Mouse (Mus musculus): ENCODE data around the gene Opa3.

The Opa3 gene

GRCm38 (mm10) chr7:19227883-19228792 is at the start of gene Opa3:
Opa3 (plus strand) TSS chr7:19228334.
- DNase-seq (ENCODE audit: low read depth, low spot score): peak; percentile 100

- peak; percentile 83 for DNase-seq (ENCODE audit: low read depth, low spot score)
Observed at GRCm38 (mm10) chr7:19178443-19179092, 49.6 kb upstream of the Opa3 start.

- peak; percentile 83 for DNase-seq (ENCODE audit: low read depth, low spot score)
Observed at GRCm38 (mm10) chr7:19179173-19179572, 49.0 kb upstream of the Opa3 start.

DNA sequence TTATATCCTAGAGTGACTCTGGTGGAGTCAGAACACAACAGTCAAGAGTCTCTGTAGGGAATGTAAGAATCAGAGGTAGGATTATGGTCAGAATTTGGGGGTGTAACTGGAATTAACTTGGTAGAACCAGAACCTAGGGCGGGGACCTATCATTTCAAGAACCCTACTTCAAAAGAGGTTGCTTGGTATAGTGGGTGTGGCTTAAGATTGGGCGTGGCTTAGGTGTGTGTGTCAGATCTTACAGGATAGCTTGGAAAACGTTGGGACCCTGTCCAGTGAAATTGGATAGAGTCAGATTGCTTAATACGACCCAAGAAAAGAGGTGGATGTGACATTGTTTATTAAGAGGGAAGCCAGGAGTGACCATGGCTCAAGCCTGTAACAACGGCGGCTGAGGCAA is 48.2 kb upstream of the Opa3 start:
- DNase-seq (ENCODE audit: low read depth, low spot score): peak; percentile 74

DNA sequence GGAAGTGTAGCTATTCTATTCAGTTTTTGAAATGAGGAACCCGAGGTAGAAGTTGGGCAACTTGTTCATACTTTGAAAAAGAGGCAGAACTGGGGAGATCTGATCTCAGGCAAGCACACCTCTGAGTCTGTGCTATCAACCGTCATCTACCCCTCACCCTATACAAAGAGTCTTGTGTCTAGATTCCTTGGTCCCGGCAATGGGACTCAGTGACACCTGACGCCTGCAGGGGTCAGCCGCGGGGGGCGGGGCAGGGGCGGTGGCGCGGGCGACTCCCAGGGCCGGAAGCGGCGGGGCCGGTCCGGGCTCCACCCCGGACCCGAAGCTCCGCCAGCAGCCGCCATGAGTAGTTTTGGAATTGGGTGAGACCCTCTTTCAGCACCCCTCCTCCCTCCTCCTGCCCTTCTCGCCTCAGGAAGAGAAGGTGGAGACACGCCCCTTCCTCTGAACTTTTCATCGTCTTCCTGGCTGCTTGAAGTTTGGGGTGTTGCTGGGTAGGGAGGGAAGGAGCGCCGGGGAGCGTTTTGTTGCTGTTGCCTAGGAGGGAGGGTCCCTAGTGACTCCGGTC is 47.2 kb upstream of the Opa3 start:
- DNase-seq (ENCODE audit: low read depth, low spot score): peak; percentile 85

GRCm38 (mm10) chr7:19184250-19184649 is 43.9 kb upstream of the Opa3 start:
- no peak for DNase-seq (ENCODE audit: low read depth, low spot score)

- DNase-seq (ENCODE audit: low read depth, low spot score): no peak
Observed at GRCm38 (mm10) chr7:19184758-19185157, 43.4 kb upstream of the Opa3 start.

DNA sequence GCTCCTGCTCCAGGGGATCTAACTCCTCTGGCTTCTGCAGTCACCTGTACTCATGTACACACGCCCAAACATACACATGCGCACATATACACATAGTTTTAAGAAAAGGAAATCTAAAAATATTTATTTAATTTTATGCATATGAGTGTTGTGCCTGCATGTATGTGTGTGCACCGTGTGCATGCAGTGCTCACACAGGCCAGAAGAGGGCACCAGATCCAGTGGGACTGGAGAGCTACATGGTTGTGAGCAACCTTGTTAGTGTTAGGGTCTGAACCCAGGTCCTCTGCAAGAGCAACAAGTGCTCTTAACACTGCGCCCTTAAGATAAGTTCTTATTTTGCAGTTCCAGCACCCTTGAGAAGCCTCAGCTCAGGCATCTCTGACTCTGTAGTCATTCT is 33.5 kb upstream of the Opa3 start:
- peak; percentile 70 for DNase-seq (ENCODE audit: low read depth, low spot score)

- peak; percentile 88 for DNase-seq (ENCODE audit: low read depth, low spot score)
Observed at GRCm38 (mm10) chr7:19196676-19197075, 31.5 kb upstream of the Opa3 start.

GRCm38 (mm10) chr7:19197985-19198384 is 30.1 kb upstream of the Opa3 start:
- DNase-seq (ENCODE audit: low read depth, low spot score): peak; percentile 75

GRCm38 (mm10) chr7:19201660-19202059 is 26.5 kb upstream of the Opa3 start:
- DNase-seq (ENCODE audit: low read depth, low spot score): no peak

- DNase-seq (ENCODE audit: low read depth, low spot score): peak; percentile 97
Observed at GRCm38 (mm10) chr7:19202065-19202850, 25.9 kb upstream of the Opa3 start.

DNA sequence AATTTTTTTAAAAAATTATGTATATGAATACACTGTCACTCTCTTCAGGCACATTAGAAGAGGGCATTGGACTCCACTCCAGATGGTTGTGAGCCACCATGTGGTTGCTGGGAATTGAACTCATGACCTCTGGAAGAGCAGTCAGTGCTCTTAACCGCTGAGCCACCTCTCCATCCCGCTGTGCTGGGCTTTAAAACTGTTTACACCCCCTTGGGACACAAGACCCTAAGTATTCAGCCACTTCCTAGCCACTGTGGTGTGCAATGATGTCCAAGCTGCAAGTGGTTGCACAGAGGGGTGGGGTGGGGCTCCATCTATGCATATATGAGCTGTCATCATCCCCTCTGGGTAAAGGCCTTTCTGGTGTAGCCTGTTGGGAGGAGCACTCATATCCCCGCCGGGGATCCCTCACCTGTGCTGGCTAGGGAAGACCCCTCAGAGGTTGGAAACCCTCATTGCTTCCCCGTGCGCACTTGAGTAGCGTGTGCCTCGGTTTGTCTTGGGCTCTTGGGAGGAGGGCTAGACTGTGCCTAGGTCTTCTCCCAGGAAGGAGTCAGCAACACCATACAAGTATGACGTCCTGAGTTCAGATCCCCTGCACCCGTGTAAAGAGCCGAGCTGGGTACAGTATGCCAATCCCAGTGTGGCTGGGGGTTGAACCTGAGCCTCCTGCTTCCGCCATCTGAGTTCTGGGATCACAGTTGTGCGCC is 19.8 kb upstream of the Opa3 start:
- DNase-seq (ENCODE audit: low read depth, low spot score): peak; percentile 69

DNA sequence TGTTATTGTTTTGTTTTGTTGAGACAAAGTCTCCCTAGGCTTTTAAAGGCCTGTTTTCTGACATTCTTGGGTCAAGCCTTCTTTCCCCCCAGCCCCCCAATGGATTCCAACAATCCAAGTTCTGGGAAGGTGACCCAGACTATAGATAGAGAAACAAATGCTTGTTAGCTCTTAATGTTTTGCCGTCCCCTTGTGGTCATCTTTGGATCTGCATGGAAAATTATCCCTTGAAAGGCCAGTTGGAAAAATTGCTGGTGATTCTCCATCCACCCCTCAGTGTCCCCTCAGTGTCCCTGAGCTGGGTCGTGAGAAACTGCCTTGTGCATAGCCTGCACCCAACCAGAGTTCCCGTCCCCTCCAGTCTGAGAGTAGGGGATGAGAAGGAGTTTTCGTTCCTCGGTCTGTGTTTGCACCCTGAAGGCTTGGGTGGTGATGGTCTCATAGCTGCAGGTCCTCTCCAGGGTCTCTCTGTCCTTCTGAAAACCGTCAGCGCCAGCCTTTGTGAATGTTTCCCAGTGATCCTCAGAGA is 19.1 kb upstream of the Opa3 start:
- peak; percentile 77 for DNase-seq (ENCODE audit: low read depth, low spot score)

DNA sequence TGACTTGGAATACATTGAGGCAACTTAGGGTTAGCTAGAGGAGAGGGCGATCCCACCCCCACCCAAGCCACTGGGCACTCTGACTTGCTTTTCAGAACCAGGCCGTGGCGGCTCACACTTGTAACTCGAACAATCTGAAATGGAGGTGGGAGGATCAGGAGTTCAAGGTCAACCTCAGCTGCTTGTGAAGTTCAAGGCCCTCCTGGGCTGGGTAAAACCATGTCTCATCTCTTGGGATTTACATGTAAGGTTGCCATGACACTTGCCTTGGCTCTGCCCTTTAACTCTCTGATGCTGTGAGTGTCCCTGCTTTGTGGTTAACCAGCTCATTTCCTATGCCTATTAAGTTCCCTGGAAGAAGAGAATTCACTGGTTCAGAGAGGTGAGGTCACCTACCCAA is 18.6 kb upstream of the Opa3 start:
- DNase-seq (ENCODE audit: low read depth, low spot score): peak; percentile 80

GRCm38 (mm10) chr7:19210010-19210409 is 18.1 kb upstream of the Opa3 start:
- peak; percentile 82 for DNase-seq (ENCODE audit: low read depth, low spot score)

GRCm38 (mm10) chr7:19211041-19211675 is 17.0 kb upstream of the Opa3 start:
- DNase-seq (ENCODE audit: low read depth, low spot score): peak; percentile 68

GRCm38 (mm10) chr7:19211996-19212755 is 16.0 kb upstream of the Opa3 start, which contains the start of gene Gpr4:
Gpr4 (plus strand) TSS chr7:19212538.
- DNase-seq (ENCODE audit: low read depth, low spot score): peak; percentile 56

- DNase-seq (ENCODE audit: low read depth, low spot score): no peak
Observed at GRCm38 (mm10) chr7:19213385-19213784, 14.7 kb upstream of the Opa3 start.

All from ES-CJ7 (cell line).